Mouse (Mus musculus): ENCODE results near the gene Mog. TPM values are rescaled to one million over a fixed set of nuclear protein-coding genes. Genes with fewer than 3 reads are reported as not detected.

The Mog gene
- total RNA-seq, 2 experiments from 2014 or later, result 23.9 to 46.1 TPM

DNA sequence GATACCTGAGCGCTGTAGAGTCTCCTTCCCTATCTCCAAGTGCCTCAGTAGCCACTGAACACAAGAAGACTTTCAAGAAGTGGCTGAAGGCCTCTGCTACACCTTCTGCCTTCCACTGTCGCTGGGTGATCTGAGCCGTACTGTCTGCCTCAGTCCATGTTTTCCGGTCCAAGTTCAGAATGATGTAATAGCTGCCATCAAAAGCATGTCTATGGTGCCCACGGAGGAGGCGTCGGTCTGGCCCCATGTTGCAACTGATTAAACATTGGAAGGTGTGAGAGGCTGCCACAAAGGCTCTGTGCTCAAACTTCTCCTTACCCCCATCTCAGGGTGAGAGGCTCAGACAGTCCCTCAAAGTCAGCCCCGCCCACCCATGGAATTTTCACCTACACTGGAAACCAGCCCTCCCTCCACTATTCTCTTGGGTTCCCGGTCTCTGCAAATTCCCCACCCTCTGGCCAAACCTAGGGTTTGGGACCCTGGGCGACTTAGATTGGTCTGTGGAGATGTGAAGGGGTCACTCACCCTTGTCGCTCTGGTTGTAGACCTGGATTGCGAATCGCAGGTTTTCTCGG is 52.8 kb downstream of the Mog start:
- no peak for DNase-seq (ENCODE audit: low spot score in 2 of 2)
- intact Hi-C loops (cut with DNase I), result no loop called here

DNA sequence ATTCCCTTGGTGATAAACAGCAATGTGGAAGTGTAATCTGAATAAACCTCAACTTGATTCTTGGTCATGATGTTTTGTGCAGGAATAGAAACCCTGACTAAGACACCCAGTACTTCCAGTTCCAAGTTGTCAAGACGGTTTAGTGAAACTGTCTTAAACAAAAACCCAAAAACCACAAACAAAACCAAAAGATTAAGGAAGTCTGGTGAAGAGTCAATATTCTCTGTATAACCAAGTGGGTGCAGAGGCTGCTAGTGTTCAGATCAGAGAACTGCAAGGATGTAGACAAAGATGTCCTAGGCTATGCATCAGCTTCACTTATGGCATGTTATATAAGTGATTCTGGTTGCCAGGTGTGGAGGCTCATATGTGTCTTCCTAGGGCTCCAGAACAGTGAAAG is 56.3 kb downstream of the Mog start:
- intact Hi-C loops (cut with DNase I), result no loop called here
- no peak for DNase-seq (ENCODE audit: low spot score in 2 of 2)

DNA sequence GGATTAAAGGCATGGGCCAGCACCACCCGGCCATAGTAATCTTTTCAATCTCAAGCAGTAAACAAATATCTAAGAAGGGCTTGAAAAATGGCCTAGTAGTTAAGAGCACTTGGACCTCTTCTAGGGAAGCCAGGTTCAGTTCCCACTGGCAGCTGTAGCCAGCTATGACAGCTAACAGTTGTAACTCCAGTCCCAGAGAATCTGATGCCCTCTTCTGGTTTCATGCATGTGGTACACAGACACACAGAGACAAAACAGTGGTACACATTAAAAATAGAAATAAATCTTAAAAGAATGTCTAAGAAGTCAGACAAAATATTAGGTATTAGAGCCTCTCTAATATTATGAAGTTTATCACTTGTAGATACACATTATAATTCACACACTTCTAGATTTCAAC is 62.1 kb downstream of the Mog start:
- intact Hi-C loops (cut with DNase I), result no loop called here
- no peak for DNase-seq (ENCODE audit: low spot score in 2 of 2)

Other genes starting within 250 kb of the Mog start
- gene H2-M10.6, start 211.2 kb downstream of the Mog start, total RNA-seq (2021), result not detected
- 10 to 100 TPM; 20.8 to 25.0 TPM for gene Trim26, start 186.3 kb downstream of the Mog start, total RNA-seq (2021)
- not detected for gene Trim15, start 156.2 kb downstream of the Mog start, total RNA-seq (2021)
- gene Trim10, start 153.8 kb downstream of the Mog start, total RNA-seq (2021), result under 1 TPM in 1 of 2 experiments, not detected in 1; 0.15 TPM
- not detected for gene Trim40, start 133.3 kb downstream of the Mog start, total RNA-seq (2021)
- not detected for gene Trim31, start 125.3 kb downstream of the Mog start, total RNA-seq (2021)
- 1 to 10 TPM; 2.1 to 3.5 TPM for gene Rnf39, start 80.5 kb downstream of the Mog start, total RNA-seq (2021)
- gene Ppp1r11, start 71.7 kb downstream of the Mog start, total RNA-seq (2021), result 100 to 1,000 TPM; 108 to 109 TPM
- 10 to 100 TPM; 28.4 to 31.8 TPM for gene Znrd1, start 64.8 kb downstream of the Mog start, total RNA-seq (2021)
- gene Znrd1as, start 64.8 kb downstream of the Mog start, total RNA-seq (2021), result 1 to 10 TPM; 4.3 to 4.6 TPM
- gene 2410137M14Rik, start 42.2 kb downstream of the Mog start, total RNA-seq (2021), result not detected
- 1 to 10 TPM; 1.9 to 2.7 TPM for gene H2-M5, start 33.9 kb downstream of the Mog start, total RNA-seq (2021)
- 10 to 100 TPM; 25.9 to 27.9 TPM for gene Zfp57, start 22.2 kb downstream of the Mog start, total RNA-seq (2021)
- 100 to 1,000 TPM; 629 to 637 TPM for gene Gabbr1, start 22.6 kb upstream of the Mog start, total RNA-seq (2021)
- under 1 TPM in 1 of 2 experiments, not detected in 1; 0.13 TPM for gene Olfr90, start 65.1 kb upstream of the Mog start, total RNA-seq (2021)
- gene Olfr91, start 74.9 kb upstream of the Mog start, total RNA-seq (2021), result not detected
- not detected for gene Olfr92, start 96.7 kb upstream of the Mog start, total RNA-seq (2021)
- gene Olfr93, start 138.1 kb upstream of the Mog start, total RNA-seq (2021), result not detected
- not detected for gene Ubd, start 170.5 kb upstream of the Mog start, total RNA-seq (2021)
- not detected for gene Olfr94, start 177.6 kb upstream of the Mog start, total RNA-seq (2021)
- gene Olfr95, start 189.7 kb upstream of the Mog start, total RNA-seq (2021), result not detected
- gene Olfr96, start 196.7 kb upstream of the Mog start, total RNA-seq (2021), result not detected
- gene Olfr97, start 213.9 kb upstream of the Mog start, total RNA-seq (2021), result not detected
- gene Olfr98, start 240.4 kb upstream of the Mog start, total RNA-seq (2021), result not detected
- 1 to 10 TPM; 2.7 to 4.1 TPM for gene H2-M3, start 246.8 kb upstream of the Mog start, total RNA-seq (2021)